Mouse (Mus musculus): ENCODE results near the gene Zfp385c. TPM values are rescaled to one million over a fixed set of nuclear protein-coding genes. Genes with fewer than 3 reads are reported as not detected.
A peak's percentile ranks its signal among the peaks of the same experiment; 100 is the strongest.

The Zfp385c gene
- total RNA-seq, 1 experiment from 2014 or later, result not detected

DNA sequence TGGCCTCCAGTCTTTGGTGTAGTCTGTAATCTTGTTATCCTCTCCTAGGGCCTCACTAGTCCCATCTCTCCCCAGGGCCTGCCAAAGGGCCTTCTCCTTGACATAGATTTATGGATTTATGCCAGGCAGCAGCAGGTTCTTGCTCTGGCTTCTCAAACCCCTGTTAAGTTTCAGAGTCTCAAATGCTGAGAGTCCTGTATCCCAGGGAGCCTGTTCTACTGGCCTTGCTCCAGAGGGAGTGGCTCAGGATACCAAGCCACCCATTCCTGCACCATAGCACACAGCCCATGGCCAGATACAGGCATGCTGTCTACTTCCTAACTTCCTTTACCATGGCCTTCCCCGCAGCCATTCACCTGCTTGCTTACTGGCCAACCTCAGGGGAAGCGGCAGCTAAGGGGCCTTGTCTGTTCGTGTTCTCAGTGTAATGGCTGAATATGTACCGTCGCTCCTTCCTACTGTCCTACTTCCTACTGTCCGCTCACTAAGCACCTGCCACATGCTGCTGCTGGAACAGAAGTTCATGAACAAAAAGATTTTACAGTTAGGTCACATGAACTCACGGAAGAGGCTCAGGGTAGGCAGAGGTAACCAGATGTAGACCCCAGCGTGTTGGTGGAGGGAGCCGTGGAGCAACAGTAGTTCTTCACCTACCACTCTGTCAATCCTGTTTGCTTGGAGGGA is 113.0 kb downstream of the Zfp385c start:
- no peak for ATAC-seq (ENCODE audit: extremely low read depth, insufficient number of reproducible peaks, low FRiP score, poor library complexity, severe bottlenecking)

DNA sequence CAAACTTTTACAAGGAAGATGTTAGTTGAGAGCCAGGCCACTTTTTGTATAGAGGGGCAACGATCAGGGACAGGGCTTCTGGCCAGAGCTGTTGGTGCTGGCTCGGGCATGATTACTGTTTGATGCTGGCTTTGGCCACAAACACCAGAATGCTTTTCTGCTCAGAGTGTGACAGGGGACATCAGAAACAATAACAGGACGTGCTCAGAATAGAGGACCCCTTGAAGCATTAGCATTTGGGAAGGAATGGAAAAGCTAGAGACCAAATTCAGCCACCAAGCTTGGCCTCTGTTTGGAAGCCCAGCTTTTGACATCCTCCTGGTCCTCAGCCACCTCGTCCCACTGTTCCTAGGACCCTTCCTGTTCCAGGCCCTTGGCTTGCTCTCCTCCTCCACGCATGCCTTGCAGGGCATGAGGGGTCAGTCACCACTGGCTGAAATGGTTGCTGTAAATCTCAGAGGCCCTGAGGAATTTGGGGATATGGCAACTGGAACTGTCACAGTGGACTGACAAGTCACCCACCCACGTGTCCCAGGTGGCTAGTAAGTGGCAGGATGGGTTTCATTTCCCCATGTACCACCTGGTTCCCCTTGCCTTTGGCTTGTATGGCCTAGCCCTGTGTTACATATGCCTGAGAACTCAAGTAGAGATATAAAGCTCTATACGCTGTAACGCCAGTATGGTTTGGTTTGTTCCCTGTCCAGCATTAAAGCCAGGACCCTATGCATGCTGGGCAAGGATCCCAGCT is 114.2 kb downstream of the Zfp385c start:
- ATAC-seq (ENCODE audit: extremely low read depth, insufficient number of reproducible peaks, low FRiP score, poor library complexity, severe bottlenecking), result peak; percentile 51; the same call in 1 of the 2 replicates

Other genes with a start within 250 kb of the Zfp385c start
- 16.7 and 21.9 TPM in 2 replicates for gene Klhl11, start 219.7 kb downstream of the Zfp385c start, total RNA-seq (2017)
- gene Acly, start 164.5 kb downstream of the Zfp385c start, total RNA-seq (2017), result 86.6 and 88.5 TPM in 2 replicates
- gene Ttc25, start 146.8 kb downstream of the Zfp385c start, total RNA-seq (2017), result 1.0 and 1.1 TPM in 2 replicates
- 87.3 and 99.3 TPM in 2 replicates for gene Cnp, start 117.6 kb downstream of the Zfp385c start, total RNA-seq (2017)
- gene Nkiras2, start 73.2 kb downstream of the Zfp385c start, total RNA-seq (2017), result 18.3 and 22.9 TPM in 2 replicates
- 520 and 539 TPM in 2 replicates for gene Dnajc7, start 72.3 kb downstream of the Zfp385c start, total RNA-seq (2017)
- gene Dhx58, start 11.8 kb upstream of the Zfp385c start, total RNA-seq (2017), result 37.9 and 59.2 TPM in 2 replicates
- gene Kat2a, start 20.0 kb upstream of the Zfp385c start, total RNA-seq (2017), result 9.2 and 10.8 TPM in 2 replicates
- gene Hspb9, start 21.4 kb upstream of the Zfp385c start, total RNA-seq (2017), result not detected in 2 replicates
- gene Rab5c, start 45.8 kb upstream of the Zfp385c start, total RNA-seq (2017), result 136 and 138 TPM in 2 replicates
- gene Kcnh4, start 67.5 kb upstream of the Zfp385c start, total RNA-seq (2017), result 0.23 TPM in 1 of 2 replicates, not detected in the other
- not detected in 2 replicates for gene Hcrt, start 70.5 kb upstream of the Zfp385c start, total RNA-seq (2017)
- 8.2 and 8.6 TPM in 2 replicates for gene Ghdc, start 78.5 kb upstream of the Zfp385c start, total RNA-seq (2017)
- 103 and 108 TPM in 2 replicates for gene Stat5b, start 158.3 kb upstream of the Zfp385c start, total RNA-seq (2017)
- 20.9 and 22.5 TPM in 2 replicates for gene Stat5a, start 166.9 kb upstream of the Zfp385c start, total RNA-seq (2017)
- 383 and 443 TPM in 2 replicates for gene Stat3, start 247.1 kb upstream of the Zfp385c start, total RNA-seq (2017)

Data from neutrophil, adult 5-6 weeks (primary cell).